Mouse (Mus musculus) heart, postnatal 0 days (tissue): ENCODE measurements around the gene As3mt. TPM values are rescaled to one million over a fixed set of nuclear protein-coding genes. Genes with fewer than 3 reads are reported as not detected.
"Not testable (repeated sequence)": the region's sequence is repeated elsewhere in the genome, so short reads cannot be mapped to it uniquely, and the experiment has no call there.

ENCODE experiments used
- ATAC-seq: fragments of 200-750 bp; cut with Nextera tagmentation; 2 replicates; pipeline ENCODE4 v1.8.0; 2017; ENCODE audit warnings: low read depth, moderate number of reproducible peaks, moderate library complexity; ENCODE audit not compliant: insufficient read depth
- DNase-seq: peaks from one replicate; pipeline ENCODE4 v3.0.0-alpha.2; 2016; ENCODE audit warnings: low spot score
- H3K27ac ChIP-seq: fragments of 300-500 bp; sonication (generic); 2 replicates; pipeline ENCODE4 v1.5.1; 2014; ENCODE audit warnings: low read depth, mild to moderate bottlenecking
- H3K27me3 ChIP-seq: fragments of 300-500 bp; sonication (generic); 2 replicates; pipeline ENCODE4 v1.6.1; 2014; ENCODE audit warnings: low read length, mixed read lengths; ENCODE audit not compliant: control insufficient read depth, insufficient read depth
- H3K36me3 ChIP-seq: fragments of 300-500 bp; sonication (generic); replicated peaks from 2 replicates; pipeline ENCODE4 v1.6.1; 2014; ENCODE audit warnings: low read length, mixed read lengths; ENCODE audit not compliant: control insufficient read depth, insufficient read depth
- H3K4me1 ChIP-seq: fragments of 300-500 bp; sonication (generic); 2 replicates; pipeline ENCODE4 v1.6.1; 2014; ENCODE audit warnings: antibody characterized with exemption; ENCODE audit not compliant: control insufficient read depth, insufficient read depth
- H3K4me2 ChIP-seq: fragments of 300-500 bp; sonication (generic); 2 replicates; pipeline ENCODE4 v1.6.1; 2014; ENCODE audit warnings: low read depth, mild to moderate bottlenecking, low read length, moderate library complexity
- H3K4me3 ChIP-seq: fragments of 300-500 bp; sonication (generic); 2 replicates; pipeline ENCODE4 v1.5.1; 2014; ENCODE audit warnings: low read depth, low read length
- H3K9ac ChIP-seq: fragments of 300-500 bp; sonication (generic); replicated peaks from 2 replicates; pipeline ENCODE4 v1.6.1; 2014; ENCODE audit warnings: low read depth, low read length, mixed read lengths
- H3K9me3 ChIP-seq: fragments of 300-500 bp; sonication (generic); replicated peaks from 2 replicates; pipeline ENCODE4 v1.6.1; 2016; ENCODE audit warnings: low read length; ENCODE audit not compliant: control insufficient read depth
- CTCF ChIP-seq: IDR thresholded peaks from 2 replicates; pipeline ENCODE4 v1.5.1; 2016; ENCODE audit warnings: antibody characterized with exemption, control low read depth, low read depth
- EP300 ChIP-seq: IDR thresholded peaks from 2 replicates; pipeline ENCODE4 v1.6.1; 2016; ENCODE audit warnings: antibody characterized with exemption, low read depth
- WGBS: fragments of 180-500 bp; shearing (Covaris S2); extraction: QIAGEN DNeasy Blood & Tissue Kit; methylation state at CpG from one replicate; pipeline ENCODE4 v1.1.7; 2014; 5-methylcytosine and 5-hydroxymethylcytosine counted together
- polyA plus RNA-seq: library from polyadenylated mRNA; unstranded; fragments of >200 nt; fragmentation: Nextera tagmentation; extraction: Ambion mirVana; gene quantifications from 2 replicates; pipeline ENCODE4 v1.2.1, GENCODE M21; 2015
- total RNA-seq: library from RNA; depleted of rRNA; stranded (reverse); fragments of >200 nt; gene quantifications from 2 replicates; pipeline ENCODE4 v1.2.3, GENCODE M21; 2014; ENCODE audit warnings: low replicate concordance

Gene As3mt
- total and polyA plus RNA-seq, 2 experiments from 2014 or later = 24.1 to 61.7 TPM

GRCm38 (mm10) chr19:46766125-46766524 lies 58.9 kb downstream of the As3mt start:
- ATAC-seq (no peak), DNase-seq (no peak)
- no peak overlapping the region for H3K4me3 ChIP-seq
- WGBS = 69% methylated on average over 5 of the region's 5 CpGs
- H3K9me3 ChIP-seq = no peaks in the 10 kb centered on the region
- TF ChIP-seq EP300 = no peak
- no peak for TF ChIP-seq CTCF
- H3K4me2 ChIP-seq = no peak overlapping the region
- H3K9ac ChIP-seq = no peak overlapping the region
- H3K27me3 ChIP-seq = peaks cover 8% of the 10 kb centered on the region
- no peaks in the 10 kb centered on the region for H3K36me3 ChIP-seq
- no peak overlapping the region for H3K27ac ChIP-seq
- peaks cover 19% of the 10 kb centered on the region for H3K4me1 ChIP-seq

DNA sequence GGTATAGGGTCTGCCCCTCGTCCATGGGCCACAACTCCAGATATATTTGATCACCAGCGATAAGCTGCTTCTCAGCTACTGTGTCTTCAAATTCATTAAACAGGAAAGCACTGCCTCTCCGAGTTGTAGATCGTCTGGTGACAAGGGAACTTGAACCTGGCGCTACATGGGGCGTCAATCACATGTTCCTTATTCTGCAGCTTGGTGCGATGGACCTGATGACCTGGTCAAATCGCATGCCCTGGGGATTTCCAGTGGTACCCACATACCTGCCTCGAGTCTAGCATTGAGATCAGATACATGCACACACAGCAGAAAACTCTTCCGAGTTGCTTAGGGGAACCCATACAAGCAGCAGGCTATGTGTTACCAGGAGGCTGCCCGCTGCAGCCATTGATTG lies 62.5 kb downstream of the As3mt start:
- H3K27me3 ChIP-seq = no peaks in the 10 kb centered on the region
- WGBS = 83% methylated on average over 11 of the region's 11 CpGs
- H3K9ac ChIP-seq = no peak overlapping the region
- no peaks in the 10 kb centered on the region for H3K9me3 ChIP-seq
- no peaks in the 10 kb centered on the region for H3K36me3 ChIP-seq
- no peaks in the 10 kb centered on the region for H3K4me1 ChIP-seq
- no peak for DNase-seq
- H3K4me3 ChIP-seq = no peak overlapping the region
- no peak for TF ChIP-seq CTCF
- no peak for TF ChIP-seq EP300
- H3K27ac ChIP-seq = no peak overlapping the region
- H3K4me2 ChIP-seq = no peak overlapping the region
- no peak for ATAC-seq

- H3K4me1 ChIP-seq = no peaks in the 10 kb centered on the region
- no peaks in the 10 kb centered on the region for H3K9me3 ChIP-seq
- ATAC-seq (no peak), DNase-seq (no peak)
- H3K27ac ChIP-seq = no peak overlapping the region
- H3K36me3 ChIP-seq = no peaks in the 10 kb centered on the region
- no peak overlapping the region for H3K9ac ChIP-seq
- WGBS = 83% methylated on average over 6 of the region's 6 CpGs
- H3K4me3 ChIP-seq = no peak overlapping the region
- no peaks in the 10 kb centered on the region for H3K27me3 ChIP-seq
- TF ChIP-seq CTCF = no peak
- TF ChIP-seq EP300 = no peak
- H3K4me2 ChIP-seq = no peak overlapping the region
Measured at GRCm38 (mm10) chr19:46771801-46772200, 64.5 kb downstream of the As3mt start.

DNA sequence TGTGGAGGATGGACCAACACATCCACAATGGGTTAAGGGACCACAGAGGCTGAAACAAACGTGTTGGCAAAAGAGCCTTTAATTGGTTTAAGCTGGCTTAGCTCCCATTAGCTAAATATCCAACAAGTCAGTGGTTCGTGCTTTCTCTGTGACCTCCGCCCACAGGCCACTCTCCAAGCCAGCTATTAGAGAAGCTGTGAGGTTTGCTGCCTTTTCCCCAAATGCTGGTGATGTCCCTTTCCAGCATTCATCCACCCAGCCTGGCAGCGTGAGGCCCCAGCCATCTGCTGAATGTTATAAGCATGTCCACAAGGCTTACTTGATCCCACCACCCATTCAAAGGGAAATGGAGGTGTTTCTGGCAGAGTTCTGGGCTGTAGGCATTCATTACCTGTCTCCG lies 69.1 kb downstream of the As3mt start:
- Histone ChIP-seq H3K27me3 (no peaks in the 10 kb centered on the region), H3K4me3 (no peak overlapping the region), H3K9me3 (no peaks in the 10 kb centered on the region), H3K9ac (no peak overlapping the region), H3K4me1 (no peaks in the 10 kb centered on the region), H3K36me3 (no peaks in the 10 kb centered on the region), H3K27ac (no peak overlapping the region), H3K4me2 (no peak overlapping the region)
- ATAC-seq (no peak), DNase-seq (no peak)
- WGBS = 70% methylated on average over 5 of the region's 5 CpGs
- TF ChIP-seq EP300 (no peak), CTCF (no peak)

- H3K9ac ChIP-seq = no peak overlapping the region
- no peak overlapping the region for H3K4me2 ChIP-seq
- no peak for ATAC-seq
- H3K4me3 ChIP-seq = no peak overlapping the region
- H3K27me3 ChIP-seq = no peaks in the 10 kb centered on the region
- H3K4me1 ChIP-seq = no peaks in the 10 kb centered on the region
- TF ChIP-seq EP300 (no peak), CTCF (no peak)
- WGBS = 85% methylated on average over 3 of the region's 3 CpGs
- DNase-seq = no peak
- H3K9me3 ChIP-seq = no peaks in the 10 kb centered on the region
- no peaks in the 10 kb centered on the region for H3K36me3 ChIP-seq
- H3K27ac ChIP-seq = no peak overlapping the region
Measured at GRCm38 (mm10) chr19:46776850-46777249, 69.6 kb downstream of the As3mt start.

DNA sequence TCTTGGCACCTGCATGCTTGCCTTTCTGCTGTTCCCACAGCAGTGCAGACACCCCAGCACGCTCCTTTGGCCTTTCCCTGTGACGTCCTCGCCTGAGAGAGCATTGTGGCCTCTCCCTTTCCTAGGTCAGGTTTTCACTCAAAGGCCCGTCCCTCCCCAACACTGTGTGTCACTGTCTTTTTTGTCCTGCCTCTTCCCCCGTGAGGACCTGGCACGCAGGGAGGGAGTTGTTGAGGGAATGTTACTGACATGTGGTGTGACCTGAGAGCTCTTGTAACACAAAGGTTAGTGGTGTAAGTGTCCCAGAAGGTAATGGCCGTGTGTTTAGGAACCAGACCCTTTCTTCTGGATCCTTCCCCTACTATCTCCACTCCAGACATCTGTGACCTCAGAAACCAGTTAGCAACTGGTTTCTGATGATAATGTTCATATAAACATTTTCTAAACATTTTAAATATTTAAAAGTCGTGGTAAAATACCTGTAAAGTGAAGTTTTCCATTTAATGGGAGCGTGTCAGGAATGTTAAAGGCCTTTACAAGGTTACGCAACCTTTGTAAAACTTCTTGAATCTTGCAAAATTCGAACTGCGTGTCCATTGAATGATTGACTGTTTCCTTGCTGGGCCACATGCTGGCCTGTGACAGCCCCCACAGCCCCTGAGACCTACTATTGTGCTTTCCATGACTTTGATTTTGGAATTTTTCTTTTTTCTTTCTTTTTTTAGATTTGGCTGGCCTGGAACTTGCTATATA lies 70.8 kb downstream of the As3mt start:
- Histone ChIP-seq H3K27ac (no peak overlapping the region), H3K9me3 (no peaks in the 10 kb centered on the region), H3K4me2 (no peak overlapping the region), H3K27me3 (no peaks in the 10 kb centered on the region), H3K4me3 (no peak overlapping the region), H3K4me1 (no peaks in the 10 kb centered on the region), H3K9ac (no peak overlapping the region), H3K36me3 (no peaks in the 10 kb centered on the region)
- no peak for ATAC-seq
- 73% methylated on average over 12 of the region's 12 CpGs for WGBS
- no peak for TF ChIP-seq CTCF
- no peak for DNase-seq

- not testable (repeated sequence) for H3K4me1 ChIP-seq, ATAC-seq, H3K4me2 ChIP-seq, H3K36me3 ChIP-seq, H3K9me3 ChIP-seq, H3K27me3 ChIP-seq, DNase-seq, H3K4me3 ChIP-seq, H3K27ac ChIP-seq, H3K9ac ChIP-seq
- WGBS = 86% methylated on average over 1 of the region's 1 CpGs
Measured at GRCm38 (mm10) chr19:46779130-46779529, 71.9 kb downstream of the As3mt start.
